Mouse (Mus musculus) kidney, postnatal 25 days (tissue): ENCODE data around the gene Trim33.

Source experiments
- DNase-seq, 2 experiments: peaks; one replicate each; pipeline ENCODE4 v3.0.0; 2021; ENCODE audit warnings: mixed read lengths in 2 of 2

Gene Trim33

DNA sequence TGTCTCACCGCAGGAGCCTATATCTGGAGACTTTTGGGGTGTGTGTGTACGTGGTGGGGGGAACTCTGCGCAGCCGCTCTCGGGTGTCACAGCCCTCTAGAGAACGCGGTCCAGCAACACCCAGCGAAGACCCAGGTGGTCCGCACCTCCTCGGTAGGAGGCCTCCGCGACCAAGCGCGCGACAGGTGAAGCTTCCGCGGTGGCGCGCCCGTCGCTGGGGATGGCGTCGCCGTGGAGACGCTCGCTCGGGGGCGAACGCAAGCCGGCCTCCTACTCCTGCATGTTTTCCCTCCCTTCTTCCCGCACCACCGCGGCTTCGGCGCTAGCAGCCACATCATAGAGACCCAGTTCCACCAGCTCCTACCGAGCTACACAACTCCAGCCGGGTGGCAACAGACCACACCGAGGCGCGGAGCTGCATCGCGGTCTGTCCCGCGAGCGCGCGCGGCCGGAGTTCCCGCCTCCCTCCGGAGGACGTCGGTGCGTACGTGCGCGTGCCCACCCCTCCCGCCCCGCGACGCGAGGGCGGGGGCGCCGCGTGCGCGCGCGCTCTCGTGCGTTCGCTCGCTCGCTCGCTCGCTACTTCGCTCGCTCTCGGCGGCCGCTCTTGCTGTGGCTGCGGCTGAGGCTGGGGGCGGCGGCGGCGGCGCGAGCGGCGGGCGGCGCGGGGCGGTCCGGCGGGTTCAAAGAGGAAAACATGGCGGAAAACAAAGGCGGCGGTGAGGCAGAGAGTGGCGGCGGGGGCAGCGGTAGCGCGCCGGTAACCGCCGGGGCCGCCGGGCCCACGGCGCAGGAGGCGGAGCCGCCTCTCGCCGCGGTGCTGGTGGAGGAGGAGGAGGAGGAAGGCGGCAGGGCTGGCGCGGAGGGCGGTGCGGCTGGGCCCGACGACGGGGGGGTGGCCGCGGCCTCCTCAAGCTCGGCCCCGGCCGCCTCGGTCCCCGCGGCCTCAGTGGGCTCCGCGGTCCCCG, at the start of gene Trim33:
Gene Trim33 (plus strand): TSS at position 112 of the 968 bp plus-strand sequence.
- DNase-seq: peak; percentile 88 to 95

DNA sequence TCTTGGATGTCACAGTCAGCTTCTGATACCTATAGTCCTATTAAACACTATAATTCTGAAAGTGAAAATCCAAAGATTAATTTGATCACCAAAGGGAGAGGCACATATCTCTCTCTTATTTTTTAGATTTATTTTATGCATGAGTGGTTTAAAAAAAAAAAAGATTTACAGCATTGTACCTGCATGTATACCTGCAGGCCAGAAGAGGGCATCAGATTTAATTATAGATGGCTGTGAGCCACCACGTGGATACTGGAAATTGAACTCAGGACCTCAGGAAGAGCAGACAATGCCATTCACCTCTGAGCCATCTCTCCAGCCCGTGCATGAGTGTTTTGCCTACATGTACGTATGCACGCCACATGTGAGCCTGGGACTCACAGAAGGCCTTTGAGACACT, 46.7 kb upstream of the Trim33 start:
- DNase-seq: no peak

DNA sequence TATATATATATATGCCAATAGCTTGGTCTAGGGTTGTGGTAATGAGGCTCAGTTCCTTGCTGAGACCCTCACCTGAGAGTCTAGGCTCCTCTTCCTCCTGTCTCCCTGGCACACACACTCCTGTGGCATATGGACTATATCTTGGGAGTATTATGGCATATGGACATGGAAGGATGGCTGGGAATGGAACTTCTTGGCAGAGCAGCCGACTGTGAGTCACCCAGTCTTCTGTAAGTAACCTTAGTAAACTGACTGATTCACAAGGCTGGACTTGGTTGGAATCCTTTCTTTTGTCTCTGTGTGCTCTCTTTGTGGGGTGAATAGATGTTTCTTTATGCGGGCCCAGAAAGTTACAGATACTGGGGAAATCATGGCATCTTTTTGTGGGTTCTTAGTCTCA, 37.6 kb upstream of the Trim33 start:
- no peak for DNase-seq

- DNase-seq: no peak
These were observed 36.9 kb upstream of the Trim33 start for GRCm38 (mm10) chr3:103242156-103242555.

DNA sequence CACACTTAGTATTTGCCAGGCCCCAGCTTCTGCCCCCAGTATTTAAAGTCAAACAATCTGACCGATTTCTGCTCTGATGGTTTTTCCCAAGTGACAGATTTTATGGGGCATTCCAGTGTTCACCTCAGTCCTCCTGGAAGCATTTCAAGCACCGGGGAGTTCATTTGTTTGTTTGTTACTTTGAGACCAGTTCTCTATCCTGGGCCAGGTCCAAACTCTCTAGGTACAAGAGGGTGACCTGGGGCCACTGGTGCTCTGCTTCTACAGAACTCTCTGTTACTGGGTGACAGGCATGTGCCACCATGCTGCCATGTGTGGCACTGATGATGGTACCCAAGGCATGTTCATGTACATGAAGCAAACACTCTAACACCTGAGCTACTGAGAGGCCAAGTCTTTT, 35.6 kb upstream of the Trim33 start:
- peak; percentile 40 to 46 for DNase-seq

DNA sequence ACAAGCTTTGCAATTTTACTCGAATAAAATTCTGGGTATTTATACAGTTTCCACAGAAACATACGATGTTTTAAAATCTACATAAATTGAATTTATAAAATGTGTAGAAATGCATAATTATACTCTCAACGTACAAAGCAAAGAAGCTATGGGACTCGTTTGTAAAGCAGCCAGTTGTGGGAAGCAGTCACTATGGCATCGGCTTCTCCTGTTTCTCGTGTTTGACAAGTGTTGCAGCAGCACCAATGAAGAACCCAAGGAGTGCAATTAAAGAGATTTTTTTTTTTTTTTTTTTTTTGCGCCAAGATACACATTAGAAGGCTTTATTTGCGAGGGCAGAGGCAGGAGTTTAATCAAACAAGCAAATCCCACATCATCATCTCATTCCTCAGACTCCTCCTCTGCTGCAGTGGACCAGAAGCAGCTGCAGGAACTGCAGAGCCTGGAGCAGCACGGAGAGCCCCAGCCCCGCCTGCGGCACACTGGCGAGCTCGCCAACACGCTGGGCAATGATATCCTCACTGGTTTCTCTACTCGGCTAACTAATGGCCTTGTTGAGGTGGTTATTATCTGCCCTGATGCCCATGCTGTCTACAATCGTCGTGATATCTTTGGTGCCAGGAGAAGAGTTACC, 32.3 kb upstream of the Trim33 start:
- DNase-seq: no peak

DNA sequence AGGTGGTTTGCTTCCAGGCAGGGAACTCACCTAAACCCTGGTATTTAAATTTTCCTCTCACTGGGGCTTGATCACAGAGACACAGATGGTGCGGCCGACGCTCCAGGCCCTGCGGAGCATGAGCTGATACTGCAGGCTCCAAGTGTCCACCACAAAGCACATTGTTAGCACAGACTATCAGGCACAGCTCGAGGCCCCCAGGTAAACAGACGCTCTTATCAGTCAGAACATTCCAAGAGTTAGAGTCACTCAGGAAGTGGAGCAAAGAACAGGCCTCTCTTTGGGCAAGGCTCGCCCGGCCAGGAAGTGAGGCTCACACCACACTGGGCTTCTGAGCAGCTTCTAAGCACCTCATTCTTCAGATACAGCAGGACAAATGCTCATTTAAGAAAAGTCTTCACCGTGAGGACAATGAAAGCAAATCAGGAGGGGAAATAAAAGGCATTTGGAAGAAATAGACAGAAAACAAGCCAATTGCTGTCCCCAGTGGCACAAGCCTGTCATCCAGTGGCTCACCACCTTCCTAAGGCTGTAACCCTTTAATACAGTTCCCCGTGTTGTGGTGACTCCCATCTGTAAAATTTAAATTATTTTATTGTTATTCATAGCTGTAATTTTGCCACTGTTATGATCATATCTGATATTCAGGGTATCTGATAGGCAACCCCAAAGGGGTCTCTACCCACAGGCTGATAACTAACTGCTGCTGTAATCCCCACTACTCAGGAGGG, 22.8 kb upstream of the Trim33 start:
- DNase-seq: no peak

DNA sequence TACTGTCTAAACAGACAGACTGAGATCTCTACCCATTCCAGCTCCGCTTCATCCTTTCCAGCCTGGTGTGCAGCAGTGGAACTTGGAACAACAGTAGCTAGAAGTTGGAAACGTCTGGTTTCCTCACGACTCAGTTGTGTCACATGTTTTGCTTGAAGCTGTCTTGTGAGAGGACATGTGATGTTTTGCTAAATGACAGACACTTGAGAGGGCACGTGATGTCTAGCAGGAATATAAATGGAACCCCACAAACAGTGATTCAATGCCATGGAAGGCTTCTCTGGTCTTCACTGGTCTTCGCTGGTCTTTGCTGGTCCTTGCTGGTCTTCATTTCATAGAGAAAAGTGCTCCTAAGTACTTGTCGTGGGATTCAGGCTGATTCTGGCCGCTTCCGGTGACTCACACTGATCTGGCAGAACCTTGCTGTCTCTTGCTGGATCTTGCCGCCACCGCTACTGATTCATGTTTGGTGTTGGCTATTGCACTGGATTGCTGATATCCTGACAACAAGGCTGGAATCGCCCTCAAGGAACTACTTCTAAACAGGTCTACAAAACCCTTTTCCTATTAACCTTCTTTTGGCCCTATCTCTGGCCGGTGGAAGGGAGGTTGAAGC, 16.2 kb upstream of the Trim33 start:
- DNase-seq: no peak

- DNase-seq: peak; percentile 14 to 31
These were observed 422 bp upstream of the Trim33 start for GRCm38 (mm10) chr3:103278561-103279181.

GRCm38 (mm10) chr3:103280241-103280761, 1.2 kb downstream of the Trim33 start:
- DNase-seq: peak; percentile 35 to 69

- peak in 1 of 2 experiments; percentile 38 for DNase-seq
These were observed 1.8 kb downstream of the Trim33 start for GRCm38 (mm10) chr3:103280875-103281274.

- DNase-seq: no peak
These were observed 9.7 kb downstream of the Trim33 start for GRCm38 (mm10) chr3:103288761-103289160.

- DNase-seq: no peak
These were observed 12.0 kb downstream of the Trim33 start for GRCm38 (mm10) chr3:103291087-103291486.

GRCm38 (mm10) chr3:103305411-103305982, 26.4 kb downstream of the Trim33 start:
- no peak for DNase-seq

DNA sequence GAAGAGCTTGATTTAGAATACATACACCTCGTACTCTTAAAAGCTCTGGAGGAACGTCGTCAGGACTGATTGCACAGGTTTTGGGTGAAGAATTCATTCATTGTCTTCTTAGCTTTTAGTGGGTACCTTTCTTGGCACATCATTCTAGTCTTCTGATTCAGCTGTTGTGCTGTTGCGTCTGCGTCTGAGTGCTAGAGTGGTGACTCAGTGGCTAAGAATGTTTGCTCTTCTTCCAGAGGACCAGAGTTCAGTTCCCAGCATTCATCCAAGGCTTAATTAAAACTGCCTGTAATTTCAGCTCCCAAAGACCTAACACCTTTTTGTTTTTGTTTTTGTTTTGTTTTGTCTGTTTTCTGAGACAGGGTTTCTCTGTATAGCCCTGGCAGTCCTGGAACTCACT, 30.2 kb downstream of the Trim33 start:
- no peak for DNase-seq

DNA sequence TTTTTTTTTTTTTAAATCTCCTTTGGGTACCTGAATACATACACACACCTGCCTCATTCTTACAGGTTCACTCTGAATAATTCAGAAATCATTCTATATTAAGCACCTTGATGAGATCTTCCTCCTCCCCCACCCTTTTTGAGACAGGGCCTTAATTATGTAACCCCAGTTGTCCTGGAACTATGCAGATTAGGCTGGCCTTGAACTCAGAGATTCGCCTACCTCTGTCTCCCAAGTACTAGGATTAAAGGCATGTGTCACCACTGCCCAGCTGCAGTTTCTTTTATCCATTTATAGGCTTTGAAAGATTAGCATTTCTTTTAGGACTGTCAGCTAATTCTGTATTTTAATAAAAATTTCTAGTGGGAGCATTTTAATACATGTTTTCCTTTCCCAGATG, 30.7 kb downstream of the Trim33 start:
- no peak for DNase-seq

GRCm38 (mm10) chr3:103314291-103314690, 35.2 kb downstream of the Trim33 start:
- no peak for DNase-seq

GRCm38 (mm10) chr3:103335371-103335770, 56.3 kb downstream of the Trim33 start:
- no peak for DNase-seq

DNA sequence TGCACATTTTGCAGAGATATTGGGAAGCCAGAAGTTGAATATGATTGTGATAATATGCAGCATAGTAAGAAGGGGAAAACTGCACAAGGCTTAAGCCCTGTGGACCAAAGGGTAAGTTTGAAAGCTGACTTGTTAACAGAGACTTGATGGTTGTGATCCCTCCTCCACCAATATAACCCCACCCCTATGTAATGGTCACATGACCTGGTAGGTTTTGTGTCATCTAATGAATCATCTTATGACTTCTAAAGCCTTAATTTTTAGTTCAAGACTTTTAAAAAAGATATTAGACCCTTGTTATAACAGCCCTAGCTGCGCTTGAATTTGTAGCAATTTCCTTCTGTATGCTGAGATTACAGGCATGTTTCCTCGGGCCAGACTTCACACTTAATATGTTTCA, 67.6 kb downstream of the Trim33 start:
- DNase-seq: no peak

- DNase-seq: no peak
These were observed 74.4 kb downstream of the Trim33 start for GRCm38 (mm10) chr3:103353518-103353917.

DNA sequence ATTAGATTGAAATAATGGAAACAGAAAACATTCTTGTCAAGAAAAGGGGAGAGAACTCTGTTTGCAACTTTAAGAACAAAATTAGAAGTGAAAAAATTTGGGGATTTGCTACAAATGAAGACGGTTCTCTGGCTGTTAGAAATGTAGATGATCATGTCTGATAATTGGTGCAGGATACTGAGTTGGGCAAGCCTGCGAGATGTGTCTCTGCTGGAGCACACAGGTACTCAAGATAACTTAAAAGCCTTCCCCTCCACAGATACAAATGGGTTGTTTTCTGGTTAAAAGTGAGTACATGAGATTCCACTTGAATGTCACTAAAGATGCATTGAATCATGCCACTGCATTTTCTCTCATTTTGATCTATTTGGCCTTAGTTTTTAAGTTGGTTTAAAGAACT, 74.9 kb downstream of the Trim33 start:
- DNase-seq: no peak

DNA sequence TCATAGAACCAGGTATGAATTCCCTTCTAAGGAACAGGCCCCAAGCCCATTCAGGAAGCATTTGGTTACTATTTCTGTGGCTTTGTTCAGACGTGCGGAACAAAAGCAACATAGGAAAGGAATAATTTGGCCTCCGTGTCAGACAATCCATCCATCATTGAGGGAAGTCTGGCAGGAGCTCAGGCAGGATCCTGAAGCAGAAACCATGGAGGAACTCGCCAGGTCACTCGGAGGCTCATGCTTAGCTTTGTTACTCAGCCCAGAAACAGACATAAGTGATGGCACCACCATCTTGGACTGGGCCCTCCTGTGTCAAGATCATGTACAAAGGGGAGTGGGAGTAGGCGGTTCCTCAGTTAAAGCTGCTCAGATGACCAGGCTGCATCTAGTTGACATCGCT, 82.1 kb downstream of the Trim33 start:
- DNase-seq: no peak
